Mouse (Mus musculus) limb, embryonic 11.5 days (tissue): ENCODE data around the gene Mcm3. TPM values are rescaled to one million over a fixed set of nuclear protein-coding genes. Genes with fewer than 3 reads are reported as not detected.

Experiments used
- ATAC-seq: fragments of 200-750 bp; cut with Nextera tagmentation; 2 replicates; pipeline ENCODE4 v1.8.0; 2017; ENCODE audit warnings: low read depth; ENCODE audit not compliant: insufficient number of reproducible peaks, low FRiP score, low TSS enrichment
- DNase-seq: peaks from one replicate; pipeline ENCODE4 v3.0.0-alpha.2; 2015; ENCODE audit warnings: low spot score
- H3K27ac ChIP-seq: fragments of 300-500 bp; sonication (generic); replicated peaks from 2 replicates; pipeline ENCODE4 v1.5.1; 2014; ENCODE audit warnings: low read depth, mild to moderate bottlenecking, low read length
- H3K27me3 ChIP-seq: fragments of 300-500 bp; sonication (generic); 2 replicates; pipeline ENCODE4 v1.6.1; 2014; ENCODE audit warnings: mild to moderate bottlenecking, low read length, mixed read lengths; ENCODE audit not compliant: control insufficient read depth, insufficient read depth
- H3K36me3 ChIP-seq: fragments of 300-500 bp; sonication (generic); 2 replicates; pipeline ENCODE4 v1.6.1; 2014; ENCODE audit warnings: mild to moderate bottlenecking, low read length, moderate library complexity, mixed read lengths; ENCODE audit not compliant: control insufficient read depth, insufficient read depth
- H3K4me1 ChIP-seq: fragments of 300-500 bp; sonication (generic); 2 replicates; pipeline ENCODE4 v1.6.1; 2014; ENCODE audit warnings: low read length, mixed read lengths; ENCODE audit not compliant: control insufficient read depth, insufficient read depth
- H3K4me2 ChIP-seq: fragments of 300-500 bp; sonication (generic); 2 replicates; pipeline ENCODE4 v1.6.1; 2014; ENCODE audit warnings: low read depth, mild to moderate bottlenecking, moderate library complexity; ENCODE audit not compliant: severe bottlenecking
- H3K4me3 ChIP-seq: fragments of 300-500 bp; sonication (generic); 2 replicates; pipeline ENCODE4 v1.5.1; 2014; ENCODE audit warnings: low read depth, low read length
- H3K9ac ChIP-seq: fragments of 300-500 bp; sonication (generic); 2 replicates; pipeline ENCODE4 v1.6.1; 2014; ENCODE audit warnings: mild to moderate bottlenecking, low read length
- H3K9me3 ChIP-seq: fragments of 300-500 bp; sonication (generic); 2 replicates; pipeline ENCODE4 v1.6.1; 2016; ENCODE audit warnings: low read length; ENCODE audit not compliant: control insufficient read depth
- WGBS: fragments of 180-500 bp; shearing (Covaris S2); extraction: QIAGEN DNeasy Blood & Tissue Kit; methylation state at CpG from one replicate; pipeline ENCODE4 v1.1.7; 2014; 5-methylcytosine and 5-hydroxymethylcytosine counted together
- polyA plus RNA-seq: library from polyadenylated mRNA; unstranded; fragments of >200 nt; fragmentation: Nextera tagmentation; extraction: Ambion mirVana; gene quantifications from 2 replicates; pipeline ENCODE4 v1.2.1, GENCODE M21; 2014

Mcm3 gene
- polyA plus RNA-seq = 256 and 290 TPM in 2 replicates

DNA sequence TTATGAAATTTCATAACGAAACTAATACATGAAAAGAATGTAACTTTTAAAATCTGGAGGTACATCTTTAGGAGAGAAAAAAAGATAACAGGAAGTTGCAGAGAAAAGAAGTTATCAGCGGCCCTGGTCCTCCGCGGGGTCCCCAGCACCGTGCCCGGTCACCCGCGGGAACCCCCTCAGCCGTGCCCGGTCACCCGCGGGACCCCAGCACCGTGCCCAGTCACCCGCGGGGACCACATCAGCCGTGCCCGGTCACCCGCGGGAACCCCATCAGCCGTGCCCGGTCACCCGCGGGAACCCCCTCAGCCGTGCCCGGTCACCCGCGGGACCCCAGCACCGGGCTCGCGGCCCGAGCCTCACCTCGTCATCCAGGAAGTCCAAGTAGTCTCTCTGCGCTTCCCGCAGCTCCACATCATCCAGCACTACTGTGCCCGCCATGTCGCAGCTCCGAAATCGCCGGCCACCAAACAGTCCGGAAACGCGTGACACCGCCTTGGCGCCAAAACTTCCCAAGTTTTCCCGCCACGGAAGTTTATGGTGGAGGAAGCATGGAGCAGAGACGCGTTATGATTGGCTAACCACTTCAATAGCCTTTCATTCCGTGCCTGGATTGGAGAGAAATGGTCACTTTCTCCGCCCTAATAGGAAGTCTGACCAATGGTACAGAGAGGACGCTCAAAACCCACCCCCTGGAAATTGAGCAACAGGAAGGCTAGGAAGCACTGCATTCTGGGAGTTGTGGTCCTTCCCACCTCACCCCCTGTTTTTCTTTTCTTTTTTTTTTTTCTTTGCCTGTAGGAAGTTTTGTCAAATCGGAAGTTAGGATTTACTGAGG lies at the start of gene Mcm3:
Gene Mcm3 (minus strand): TSS at position 542 of the 835 bp plus-strand sequence.
- H3K4me2 ChIP-seq = peak within 1 kb of the TSS; percentile 55
- DNase-seq (peak; percentile 94), ATAC-seq (peak; percentile 99)
- H3K4me1 ChIP-seq = peaks cover 3% of the 10 kb centered on the region; the same call in 1 of the 2 replicates
- no peak within 1 kb of the TSS; the same call in 1 of the 2 replicates for H3K27ac ChIP-seq
- H3K27me3 ChIP-seq = no peaks in the 10 kb centered on the region
- H3K9me3 ChIP-seq = no peaks in the 10 kb centered on the region
- H3K36me3 ChIP-seq = peaks cover 22% of the 10 kb centered on the region
- peak within 1 kb of the TSS; percentile 91 for H3K9ac ChIP-seq
- peak within 1 kb of the TSS; percentile 83 for H3K4me3 ChIP-seq
- under 1% methylated on average over 49 of the region's 52 CpGs for WGBS

DNA sequence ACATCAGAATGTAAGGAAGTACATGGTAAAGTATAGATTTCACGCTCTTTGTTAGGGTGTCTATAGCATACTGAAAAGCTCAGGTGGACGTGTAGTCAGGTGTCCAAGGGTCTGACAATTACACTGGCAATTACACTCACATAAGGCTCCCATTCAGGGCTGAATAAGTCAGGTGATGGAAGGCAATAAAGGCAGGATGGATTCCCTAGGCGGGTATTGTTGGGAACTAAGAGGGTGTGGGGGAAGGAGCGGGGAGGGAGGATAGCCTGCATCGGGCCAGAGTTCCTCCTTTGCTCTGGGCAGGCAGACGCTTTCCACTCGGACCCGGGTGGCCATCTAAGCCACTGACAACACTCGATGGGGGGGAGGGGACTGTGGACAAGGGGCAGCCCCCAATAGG lies 47.9 kb upstream of the Mcm3 start:
- no peak overlapping the region for H3K9ac ChIP-seq
- DNase-seq (no peak), ATAC-seq (no peak)
- no peak overlapping the region for H3K4me2 ChIP-seq
- 69% methylated on average over 9 of the region's 9 CpGs for WGBS
- H3K4me1 ChIP-seq = no peaks in the 10 kb centered on the region
- no peaks in the 10 kb centered on the region for H3K9me3 ChIP-seq
- H3K27ac ChIP-seq = no peak overlapping the region
- H3K4me3 ChIP-seq = no peak overlapping the region
- H3K27me3 ChIP-seq = no peaks in the 10 kb centered on the region
- no peaks in the 10 kb centered on the region for H3K36me3 ChIP-seq

- no peaks in the 10 kb centered on the region for H3K27me3 ChIP-seq
- DNase-seq (no peak), ATAC-seq (no peak)
- 70% methylated on average over 8 of the region's 8 CpGs for WGBS
- no peaks in the 10 kb centered on the region for H3K4me1 ChIP-seq
- H3K27ac ChIP-seq = no peak overlapping the region
- H3K4me2 ChIP-seq = no peak overlapping the region
- H3K9me3 ChIP-seq = no peaks in the 10 kb centered on the region
- no peaks in the 10 kb centered on the region for H3K36me3 ChIP-seq
- H3K4me3 ChIP-seq = no peak overlapping the region
- no peak overlapping the region for H3K9ac ChIP-seq
Observed at GRCm38 (mm10) chr1:20867241-20867902, 47.3 kb upstream of the Mcm3 start.

- ATAC-seq = no peak
- WGBS = 35% methylated on average over 5 of the region's 5 CpGs
Observed at GRCm38 (mm10) chr1:20863452-20864172, 43.5 kb upstream of the Mcm3 start.

DNA sequence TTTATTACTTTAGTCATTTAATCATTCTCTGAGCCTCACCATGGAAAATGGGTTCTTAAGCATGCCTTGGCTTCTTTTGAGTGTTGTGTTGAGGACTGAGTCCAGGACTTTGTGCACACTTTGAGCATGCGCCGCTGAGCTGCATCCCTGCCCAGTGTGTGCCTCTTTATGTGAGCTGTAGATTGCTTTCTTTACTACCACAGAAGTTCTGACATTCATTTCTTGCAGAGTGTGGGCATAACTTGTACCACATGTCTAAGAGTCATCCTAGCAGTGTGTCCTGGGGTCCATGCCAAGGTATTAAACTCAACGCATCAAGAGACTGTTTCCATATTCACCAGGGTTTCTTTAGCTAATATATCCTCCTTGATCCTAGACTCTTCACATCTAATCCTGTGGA lies 41.8 kb upstream of the Mcm3 start:
- H3K4me3 ChIP-seq = no peak overlapping the region
- no peak overlapping the region for H3K27ac ChIP-seq
- H3K36me3 ChIP-seq = no peaks in the 10 kb centered on the region
- H3K9me3 ChIP-seq = no peaks in the 10 kb centered on the region
- no peaks in the 10 kb centered on the region for H3K27me3 ChIP-seq
- no peak for ATAC-seq
- no peak overlapping the region for H3K4me2 ChIP-seq
- no peak overlapping the region for H3K9ac ChIP-seq
- no peak for DNase-seq
- 90% methylated on average over 3 of the region's 3 CpGs for WGBS
- no peaks in the 10 kb centered on the region for H3K4me1 ChIP-seq

More at GRCm38 (mm10) chr1:20863452-20864172, 43.5 kb upstream of the Mcm3 start:
- no peaks in the 10 kb centered on the region for H3K9me3 ChIP-seq
- H3K27me3 ChIP-seq = no peaks in the 10 kb centered on the region
- no peaks in the 10 kb centered on the region for H3K36me3 ChIP-seq
- no peak for DNase-seq
- H3K9ac ChIP-seq = no peak overlapping the region
- H3K27ac ChIP-seq = no peak overlapping the region
- no peaks in the 10 kb centered on the region for H3K4me1 ChIP-seq
- H3K4me2 ChIP-seq = no peak overlapping the region
- no peak overlapping the region for H3K4me3 ChIP-seq

DNA sequence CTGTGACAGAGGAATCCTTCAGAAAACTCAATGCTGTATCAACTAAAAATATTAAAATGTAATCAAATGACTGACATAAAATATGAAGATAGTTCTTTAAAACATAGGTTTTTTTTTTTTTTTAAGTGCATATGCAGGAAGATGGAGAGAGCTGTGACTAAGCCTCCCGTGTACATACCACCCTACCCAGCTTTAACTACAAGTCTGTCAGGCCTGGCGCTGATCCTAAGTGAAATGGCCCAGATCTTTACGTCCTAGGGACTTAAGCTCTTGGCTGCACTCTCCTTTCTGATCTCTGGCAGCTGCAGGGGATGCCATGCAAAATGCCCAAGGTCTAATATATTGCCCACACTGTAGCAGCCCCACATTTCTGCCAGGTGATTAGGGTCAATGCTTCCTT lies 40.7 kb upstream of the Mcm3 start:
- ATAC-seq (no peak), DNase-seq (no peak)
- H3K4me2 ChIP-seq = no peak overlapping the region
- H3K27ac ChIP-seq = no peak overlapping the region
- H3K9ac ChIP-seq = no peak overlapping the region
- WGBS = 82% methylated on average over 3 of the region's 3 CpGs
- no peaks in the 10 kb centered on the region for H3K4me1 ChIP-seq
- H3K27me3 ChIP-seq = no peaks in the 10 kb centered on the region
- H3K36me3 ChIP-seq = no peaks in the 10 kb centered on the region
- H3K9me3 ChIP-seq = no peaks in the 10 kb centered on the region
- H3K4me3 ChIP-seq = no peak overlapping the region

DNA sequence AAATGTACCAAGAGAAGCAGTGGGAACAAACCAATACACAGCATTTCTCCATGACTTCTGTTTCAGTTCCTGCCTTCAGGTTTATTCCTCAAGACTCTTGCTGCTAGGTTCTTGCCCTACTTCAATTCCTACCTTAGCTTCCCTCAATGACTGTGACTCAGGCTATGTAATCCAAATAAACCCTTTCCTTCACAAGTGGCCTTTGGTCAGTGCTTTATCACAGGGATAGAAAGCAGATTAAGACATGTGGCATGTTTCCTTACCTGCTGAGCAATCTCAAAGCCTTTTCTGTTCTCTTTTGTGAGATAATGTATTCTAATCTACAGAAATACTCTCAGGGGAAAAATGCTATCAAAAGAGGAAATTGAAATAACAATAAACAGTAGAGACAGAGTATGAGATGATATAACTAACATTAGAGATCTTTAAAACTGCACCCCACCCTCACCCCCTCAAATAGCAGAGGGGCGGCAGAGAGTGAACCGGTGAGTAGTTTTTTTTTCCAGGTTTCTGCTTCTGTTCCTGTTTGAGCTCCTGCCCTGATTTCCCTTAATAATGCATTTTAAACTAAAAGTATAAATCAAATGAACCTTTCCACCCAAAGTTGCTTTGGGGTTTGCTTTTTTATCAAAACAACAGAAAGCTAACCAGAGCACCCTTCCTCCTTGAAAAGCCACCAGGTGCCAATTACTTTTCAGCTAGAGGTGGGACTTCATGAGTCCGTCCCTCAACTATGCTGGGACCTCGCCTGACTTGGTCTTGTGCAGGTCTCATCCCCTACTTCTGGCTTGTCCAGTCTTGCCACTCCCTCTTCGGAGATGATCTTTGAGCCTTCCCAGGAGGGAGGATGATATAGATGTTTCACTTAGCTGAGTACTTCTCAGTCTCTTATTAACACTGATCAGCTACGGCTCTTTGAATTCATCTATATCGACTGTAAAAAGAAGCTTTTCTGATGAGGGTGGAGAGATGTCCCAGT lies 37.1 kb upstream of the Mcm3 start:
- Histone ChIP-seq H3K9ac (no peak overlapping the region), H3K4me1 (no peaks in the 10 kb centered on the region), H3K27me3 (no peaks in the 10 kb centered on the region), H3K27ac (no peak overlapping the region), H3K4me3 (no peak overlapping the region), H3K36me3 (no peaks in the 10 kb centered on the region), H3K9me3 (no peaks in the 10 kb centered on the region), H3K4me2 (no peak overlapping the region)
- WGBS = 90% methylated on average over 7 of the region's 7 CpGs
- DNase-seq = no peak
- ATAC-seq = no peak
